Mouse (Mus musculus) forebrain, postnatal 0 days (tissue): ENCODE results near the gene Dcaf10. TPM values are rescaled to one million over a fixed set of nuclear protein-coding genes. Genes with fewer than 3 reads are reported as not detected.

ENCODE experiments used
- ATAC-seq: fragments of 200-750 bp; cut with Nextera tagmentation; 2 replicates; pipeline ENCODE4 v1.8.0; 2017; ENCODE audit warnings: mild to moderate bottlenecking, moderate library complexity
- DNase-seq: peaks from one replicate; pipeline ENCODE4 v3.0.0-alpha.2; 2015
- H3K27ac ChIP-seq: fragments of 300-500 bp; sonication (generic); 2 replicates; pipeline ENCODE4 v1.5.1; 2014; ENCODE audit warnings: low read depth, mild to moderate bottlenecking, antibody characterized with exemption, low read length, moderate library complexity, mixed read lengths
- H3K27me3 ChIP-seq: fragments of 300-500 bp; sonication (generic); 2 replicates; pipeline ENCODE4 v1.6.1; 2014; ENCODE audit warnings: mild to moderate bottlenecking, low read length, mixed read lengths; ENCODE audit not compliant: insufficient read depth
- H3K36me3 ChIP-seq: fragments of 300-500 bp; sonication (generic); 2 replicates; pipeline ENCODE4 v1.6.1; 2014; ENCODE audit warnings: mild to moderate bottlenecking, moderate library complexity; ENCODE audit not compliant: insufficient read depth
- H3K4me1 ChIP-seq: fragments of 300-500 bp; sonication (generic); 2 replicates; pipeline ENCODE4 v1.6.1; 2014; ENCODE audit warnings: antibody characterized with exemption; ENCODE audit not compliant: insufficient read depth
- H3K4me2 ChIP-seq: fragments of 300-500 bp; sonication (generic); 2 replicates; pipeline ENCODE4 v1.6.1; 2014; ENCODE audit warnings: low read depth, mild to moderate bottlenecking, moderate library complexity
- H3K4me3 ChIP-seq: fragments of 300-500 bp; sonication (generic); 2 replicates; pipeline ENCODE4 v1.5.1; 2014; ENCODE audit warnings: low read depth, low read length, mixed read lengths
- H3K9ac ChIP-seq: fragments of 300-500 bp; sonication (generic); 2 replicates; pipeline ENCODE4 v1.6.1; 2014; ENCODE audit warnings: mild to moderate bottlenecking
- H3K9me3 ChIP-seq: fragments of 300-500 bp; sonication (generic); 2 replicates; pipeline ENCODE4 v1.6.1; 2016; ENCODE audit warnings: low read length
- CTCF ChIP-seq: sonication (generic); IDR thresholded peaks from 2 replicates; pipeline ENCODE4 v1.5.1; 2016; ENCODE audit warnings: antibody characterized with exemption, control low read depth, low read depth
- whole genome bisulfite sequencing: fragments of 180-500 bp; shearing (Covaris S2); extraction: QIAGEN DNeasy Blood & Tissue Kit; methylation state at CpG from one replicate; pipeline ENCODE4 v1.1.7; 2014; 5-methylcytosine and 5-hydroxymethylcytosine counted together
- polyA plus RNA-seq: library from polyadenylated mRNA; unstranded; fragments of >200 nt; fragmentation: Nextera tagmentation; extraction: Ambion mirVana; gene quantifications from 2 replicates; pipeline ENCODE4 v1.2.1, GENCODE M21; 2015
- total RNA-seq: library from RNA; depleted of rRNA; stranded (reverse); fragments of >200 nt; gene quantifications from 2 replicates; pipeline ENCODE4 v1.2.3, GENCODE M21; 2014; rRNA removed

Gene Dcaf10
- total RNA-seq (17.0 and 22.6 TPM in 2 replicates), polyA plus RNA-seq (7.5 and 9.6 TPM in 2 replicates)

- H3K27me3 ChIP-seq: no peaks in the 10 kb centered on the region
- peak within 1 kb of the TSS; percentile 86 for H3K9ac ChIP-seq
- peak; percentile 75 for TF ChIP-seq CTCF
- peaks cover 7% of the 10 kb centered on the region; the same call in 1 of the 2 replicates for H3K36me3 ChIP-seq
- peaks cover 15% of the 10 kb centered on the region; the same call in 1 of the 2 replicates for H3K4me1 ChIP-seq
- ATAC-seq (peak; percentile 95), DNase-seq (peak; percentile 95)
- 2% methylated on average over 41 of the region's 42 CpGs for WGBS
- H3K4me2 ChIP-seq: peak within 1 kb of the TSS; percentile 91
- H3K9me3 ChIP-seq: no peaks in the 10 kb centered on the region
- peak within 1 kb of the TSS; percentile 95 for H3K4me3 ChIP-seq
- H3K27ac ChIP-seq: peak within 1 kb of the TSS; percentile 88
Measured at GRCm38 (mm10) chr4:45341669-45342249, at the start of gene Dcaf10. Gene Dcaf10, plus strand, starts transcription at chr4:45342101.

- H3K27me3 ChIP-seq: no peaks in the 10 kb centered on the region
- H3K4me1 ChIP-seq: 0 out of 2 replicates have a peak, but pooled peaks cover 5% of the 10 kb centered on the region
- H3K27ac ChIP-seq: peak within 1 kb of the TSS; percentile 69
- H3K4me2 ChIP-seq: peak within 1 kb of the TSS; percentile 71
- DNase-seq (peak; percentile 80), ATAC-seq (peak; percentile 97)
- 19% methylated on average over 27 of the region's 27 CpGs for WGBS
- TF ChIP-seq CTCF: no peak
- H3K9me3 ChIP-seq: no peaks in the 10 kb centered on the region
- H3K4me3 ChIP-seq: peak within 1 kb of the TSS; percentile 77
- peak within 1 kb of the TSS; percentile 82 for H3K9ac ChIP-seq
- peaks cover 17% of the 10 kb centered on the region for H3K36me3 ChIP-seq
Measured at GRCm38 (mm10) chr4:45296662-45297564, 45.0 kb upstream of the Dcaf10 start, which contains the start of gene Trmt10b. Gene Trmt10b, plus strand, starts transcription at chr4:45297127.

DNA sequence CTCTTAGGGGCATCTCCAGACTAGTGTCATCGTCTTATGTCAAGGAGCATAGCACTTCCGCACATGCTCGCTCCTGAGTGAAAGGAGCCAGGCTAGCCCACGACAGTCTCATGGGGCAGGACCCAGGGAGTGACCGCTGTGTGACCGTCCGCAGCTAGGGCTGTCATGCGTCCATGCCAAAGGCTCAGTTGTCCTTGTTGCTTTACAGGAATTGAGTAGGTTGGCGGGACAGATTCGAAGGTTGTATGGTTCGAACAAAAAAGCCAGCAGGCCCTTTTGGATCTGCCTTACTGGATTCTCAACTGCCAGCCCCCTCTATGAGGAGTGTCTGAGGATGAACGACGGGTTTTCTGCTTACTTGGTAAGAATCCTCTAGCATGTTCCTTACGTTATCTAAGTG is 36.4 kb upstream of the Dcaf10 start:
- Histone ChIP-seq H3K4me3 (no peak overlapping the region), H3K36me3 (peaks cover 64% of the 10 kb centered on the region), H3K9ac (no peak overlapping the region), H3K9me3 (no peaks in the 10 kb centered on the region), H3K27me3 (no peaks in the 10 kb centered on the region), H3K4me2 (no peak overlapping the region), H3K4me1 (no peaks in the 10 kb centered on the region), H3K27ac (no peak overlapping the region)
- 98% methylated on average over 14 of the region's 14 CpGs for WGBS
- ATAC-seq (no peak), DNase-seq (no peak)
- no peak for TF ChIP-seq CTCF

- DNase-seq (peak; percentile 18), ATAC-seq (no peak)
- Histone ChIP-seq H3K4me2 (no peak overlapping the region), H3K4me3 (no peak overlapping the region), H3K27ac (no peak overlapping the region), H3K9me3 (no peaks in the 10 kb centered on the region), H3K27me3 (no peaks in the 10 kb centered on the region), H3K4me1 (no peaks in the 10 kb centered on the region), H3K9ac (no peak overlapping the region), H3K36me3 (peaks cover 49% of the 10 kb centered on the region)
- peak; percentile 67 for TF ChIP-seq CTCF
- 27% methylated on average over 11 of the region's 11 CpGs for WGBS
Measured at GRCm38 (mm10) chr4:45308046-45308445, 33.9 kb upstream of the Dcaf10 start.

DNA sequence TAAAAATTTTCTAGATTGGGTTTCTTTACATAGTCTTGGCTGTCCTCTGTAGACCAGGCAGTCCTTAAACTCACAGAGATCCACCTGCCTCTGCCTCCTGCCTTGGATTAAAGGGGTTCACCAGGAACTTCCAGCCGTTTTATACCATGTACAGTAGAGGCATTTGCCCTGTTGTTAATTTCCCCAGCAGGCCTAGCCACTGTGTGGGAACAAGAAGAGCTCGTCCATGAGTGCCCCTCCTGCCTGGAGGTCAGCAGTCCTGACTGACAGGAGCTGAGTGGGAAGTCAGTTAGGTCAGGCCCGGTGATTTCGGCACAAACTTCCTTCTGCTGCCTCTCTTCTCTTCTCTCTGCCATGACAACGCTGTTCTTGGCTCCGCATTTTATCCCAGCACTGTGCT is 33.3 kb upstream of the Dcaf10 start:
- Histone ChIP-seq H3K4me3 (no peak overlapping the region), H3K4me1 (no peaks in the 10 kb centered on the region), H3K27me3 (no peaks in the 10 kb centered on the region), H3K4me2 (no peak overlapping the region), H3K9ac (no peak overlapping the region), H3K36me3 (peaks cover 49% of the 10 kb centered on the region), H3K27ac (no peak overlapping the region), H3K9me3 (no peaks in the 10 kb centered on the region)
- ATAC-seq (no peak), DNase-seq (no peak)
- TF ChIP-seq CTCF: no peak
- WGBS: 88% methylated on average over 6 of the region's 6 CpGs

DNA sequence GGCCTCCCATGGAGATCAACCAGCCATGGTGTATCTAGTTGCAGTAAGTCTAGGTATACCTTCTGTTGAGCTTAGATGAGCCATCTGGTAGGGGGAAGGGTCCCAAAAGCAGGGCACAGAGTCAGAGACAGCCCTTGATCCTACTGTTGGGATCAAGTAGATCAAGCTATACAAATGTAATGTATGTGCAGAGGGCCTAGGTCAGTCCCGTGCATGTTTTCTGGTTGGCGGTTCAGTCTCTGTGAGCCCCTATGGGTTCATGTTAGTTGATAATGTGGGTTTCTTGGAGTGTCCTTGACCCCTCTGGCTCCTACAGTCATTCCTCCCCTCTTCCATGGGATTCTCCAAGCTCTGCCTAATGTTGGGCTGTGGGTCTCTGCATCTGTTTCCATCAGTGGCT is 30.8 kb upstream of the Dcaf10 start:
- TF ChIP-seq CTCF: no peak
- Histone ChIP-seq H3K27ac (no peak overlapping the region), H3K4me3 (no peak overlapping the region), H3K9me3 (no peaks in the 10 kb centered on the region), H3K36me3 (peaks cover 51% of the 10 kb centered on the region), H3K27me3 (no peaks in the 10 kb centered on the region), H3K4me2 (no peak overlapping the region), H3K9ac (no peak overlapping the region), H3K4me1 (no peaks in the 10 kb centered on the region)
- DNase-seq (no peak), ATAC-seq (no peak)
- 91% methylated on average over 2 of the region's 2 CpGs for whole genome bisulfite sequencing
